Mouse (Mus musculus) spleen, adult 12 weeks (tissue): ENCODE measurements at regions not wholly inside any gene's neighbourhood (a gene's known extent, or its start where the extent isn't known, plus 50 kb on each side); places are given as distances from the start of the nearest gene placed in this dataset.

Source experiments
- DNase-seq: peaks from one replicate; pipeline ENCODE4 v3.0.0; 2022; ENCODE audit warnings: low spot score

DNA sequence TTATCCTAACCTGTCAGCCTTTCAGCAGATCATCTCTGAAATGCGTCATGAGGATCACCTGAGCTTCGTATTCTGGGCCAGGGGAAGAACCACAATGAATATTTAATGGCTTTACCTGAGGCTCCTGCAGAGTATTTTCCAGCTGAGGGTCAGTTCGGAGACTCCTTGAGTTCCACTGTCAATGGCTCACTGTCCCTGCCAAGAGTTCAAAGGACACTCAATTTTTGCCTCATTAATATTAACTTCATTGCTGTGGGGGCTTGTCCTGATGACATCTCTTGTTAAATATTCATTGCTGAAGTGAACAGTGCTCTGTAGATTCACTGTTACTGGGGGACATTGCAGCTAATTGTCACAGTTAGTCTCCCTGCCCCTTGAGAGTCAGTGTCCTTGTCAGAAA is 316.2 kb upstream of the Myt1l start:
- no peak for DNase-seq

DNA sequence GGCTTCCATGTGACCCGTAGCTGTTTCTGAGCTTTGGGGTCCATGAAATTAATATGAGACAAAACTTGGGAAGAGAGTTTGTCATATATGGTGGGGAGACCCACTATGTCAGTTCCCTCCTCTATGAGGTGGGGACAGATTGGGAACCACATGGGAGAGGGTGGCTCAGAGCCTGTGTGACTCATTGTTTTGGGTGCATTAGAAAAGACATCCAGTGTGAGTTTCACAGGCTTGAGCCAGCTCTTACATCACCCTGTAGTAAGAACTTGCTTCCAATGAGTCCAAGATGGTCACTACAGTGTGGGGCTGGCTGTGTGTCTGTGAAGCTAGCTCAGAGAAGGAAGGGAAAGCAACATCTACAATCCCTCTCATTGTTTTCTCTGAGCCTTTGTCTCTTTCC is 314.6 kb upstream of the Myt1l start:
- no peak for DNase-seq

GRCm38 (mm10) chr12:29222099-29222498 is 306.1 kb upstream of the Myt1l start:
- DNase-seq = no peak

DNA sequence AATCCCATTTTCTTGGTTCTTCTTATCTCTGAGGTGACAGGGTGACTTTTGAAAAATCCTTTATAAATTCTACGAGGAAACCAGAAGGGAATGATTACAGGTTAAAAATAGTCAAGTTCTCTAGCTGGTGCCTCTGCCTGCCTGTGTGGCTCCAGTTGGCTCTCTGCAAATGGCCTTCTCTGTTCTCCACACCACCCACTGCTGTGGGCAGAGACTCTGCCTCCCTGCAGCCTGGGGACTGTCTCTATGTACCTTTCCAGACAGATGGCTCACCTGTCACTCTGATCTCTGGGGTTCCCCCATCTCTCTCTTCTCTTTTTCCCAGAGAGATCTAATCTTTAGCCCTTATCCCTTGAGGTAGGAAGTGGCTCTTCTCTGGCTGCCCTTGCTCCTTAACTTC is 302.2 kb upstream of the Myt1l start:
- no peak for DNase-seq

GRCm38 (mm10) chr12:29232492-29233447 is 295.4 kb upstream of the Myt1l start:
- no peak for DNase-seq

- no peak for DNase-seq
Observed at GRCm38 (mm10) chr12:29236496-29236895, 291.7 kb upstream of the Myt1l start.

DNA sequence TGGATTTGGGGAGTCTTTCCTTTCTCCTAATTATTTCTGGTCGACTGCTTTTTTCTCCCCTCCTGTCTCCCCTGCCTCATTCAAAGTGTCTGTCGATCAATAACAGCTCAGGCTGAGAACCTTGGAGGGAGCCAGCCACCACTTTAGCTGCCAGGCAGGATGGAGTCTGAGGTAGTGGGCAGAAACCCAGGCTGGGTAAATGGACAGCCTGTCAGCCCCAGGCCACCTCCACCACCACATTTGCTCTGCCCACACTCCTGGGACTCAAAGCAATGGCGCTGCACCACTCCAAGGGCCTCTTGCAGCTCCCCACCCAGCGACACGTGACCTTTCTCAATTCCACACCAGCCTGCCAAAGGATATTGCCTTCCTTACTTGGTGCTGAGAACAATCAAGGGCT is 290.7 kb upstream of the Myt1l start:
- DNase-seq = no peak

- DNase-seq = no peak
Observed at GRCm38 (mm10) chr12:29239482-29239881, 288.7 kb upstream of the Myt1l start.

DNA sequence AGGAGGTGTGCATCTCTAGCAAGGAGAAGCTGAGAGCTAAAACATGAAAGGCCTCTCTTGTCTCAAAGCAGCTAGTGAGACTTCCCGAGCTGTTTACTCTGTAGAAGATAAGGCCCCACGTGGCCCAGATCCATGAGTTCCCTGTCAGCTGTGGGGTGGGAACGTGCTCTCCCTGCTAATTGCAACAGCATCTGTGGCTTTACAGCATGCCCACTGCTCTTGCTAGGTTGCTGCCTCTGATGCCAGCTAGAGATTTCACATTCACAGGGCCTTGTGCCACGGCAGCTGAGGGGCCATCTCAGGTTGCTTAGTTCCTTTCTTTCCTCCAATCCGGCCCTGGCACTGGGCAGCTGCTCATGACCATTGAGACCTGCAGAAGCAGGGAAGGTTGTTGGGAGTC is 288.2 kb upstream of the Myt1l start:
- no peak for DNase-seq

- DNase-seq = no peak
Observed at GRCm38 (mm10) chr12:29243087-29243486, 285.1 kb upstream of the Myt1l start.

- no peak for DNase-seq
Observed at GRCm38 (mm10) chr12:29246041-29246440, 282.1 kb upstream of the Myt1l start.

GRCm38 (mm10) chr12:29247356-29247755 is 280.8 kb upstream of the Myt1l start:
- DNase-seq = no peak

DNA sequence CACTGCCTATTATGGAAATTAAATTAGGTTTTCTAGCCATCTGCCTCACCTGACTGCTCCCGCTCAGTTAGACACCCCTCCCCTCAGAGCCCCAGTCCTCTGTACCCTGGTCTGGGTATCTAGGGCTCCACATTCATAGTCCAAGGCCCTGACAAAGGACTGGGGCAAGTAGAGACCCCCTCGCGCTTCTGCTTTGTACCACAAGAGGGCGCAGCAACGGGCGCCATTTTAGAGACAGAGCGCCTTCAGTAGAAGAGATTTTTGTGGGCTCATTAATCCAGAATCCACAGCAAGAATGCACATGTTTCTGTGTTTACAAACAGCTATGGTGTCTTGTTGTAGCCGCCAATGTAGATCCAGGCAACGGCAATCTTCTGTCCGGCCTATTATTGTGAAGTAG is 279.7 kb upstream of the Myt1l start:
- DNase-seq = no peak

GRCm38 (mm10) chr12:29256103-29256502 is 272.1 kb upstream of the Myt1l start:
- DNase-seq = no peak

DNA sequence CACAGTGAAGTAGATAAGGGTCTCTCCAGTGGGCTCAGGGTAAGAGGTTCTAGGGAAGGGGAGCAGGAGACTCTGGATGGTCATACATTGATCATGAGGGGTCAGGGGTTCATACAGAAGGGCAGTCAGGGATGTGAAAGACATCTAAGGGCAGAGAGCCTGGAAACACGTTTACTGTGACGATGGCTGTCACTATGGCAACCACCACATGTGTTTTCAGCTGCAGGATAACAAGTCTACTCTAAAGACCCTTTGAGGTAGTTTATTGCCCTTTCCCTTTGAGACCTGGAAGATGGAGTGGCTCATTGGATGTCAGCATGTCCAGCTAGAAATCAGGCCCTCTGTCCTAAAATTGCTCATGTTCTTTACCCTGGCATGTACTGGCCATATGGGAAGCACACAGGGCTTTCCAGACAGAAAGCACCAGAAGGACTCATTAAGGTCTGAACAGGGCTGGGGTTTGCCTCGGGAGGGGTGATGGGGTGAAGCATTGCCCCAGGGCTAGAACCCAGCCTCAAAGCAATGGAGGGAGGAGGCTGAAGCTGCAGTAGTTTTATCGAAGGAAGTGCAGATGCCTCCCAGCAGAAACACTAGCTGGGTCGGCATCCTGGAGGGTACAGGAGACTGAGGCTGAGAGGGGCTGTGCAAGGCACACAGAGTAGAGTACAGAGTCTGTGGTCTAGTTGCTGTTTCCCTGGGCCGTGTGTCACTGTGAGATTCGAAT is 271.0 kb upstream of the Myt1l start:
- DNase-seq = no peak

DNA sequence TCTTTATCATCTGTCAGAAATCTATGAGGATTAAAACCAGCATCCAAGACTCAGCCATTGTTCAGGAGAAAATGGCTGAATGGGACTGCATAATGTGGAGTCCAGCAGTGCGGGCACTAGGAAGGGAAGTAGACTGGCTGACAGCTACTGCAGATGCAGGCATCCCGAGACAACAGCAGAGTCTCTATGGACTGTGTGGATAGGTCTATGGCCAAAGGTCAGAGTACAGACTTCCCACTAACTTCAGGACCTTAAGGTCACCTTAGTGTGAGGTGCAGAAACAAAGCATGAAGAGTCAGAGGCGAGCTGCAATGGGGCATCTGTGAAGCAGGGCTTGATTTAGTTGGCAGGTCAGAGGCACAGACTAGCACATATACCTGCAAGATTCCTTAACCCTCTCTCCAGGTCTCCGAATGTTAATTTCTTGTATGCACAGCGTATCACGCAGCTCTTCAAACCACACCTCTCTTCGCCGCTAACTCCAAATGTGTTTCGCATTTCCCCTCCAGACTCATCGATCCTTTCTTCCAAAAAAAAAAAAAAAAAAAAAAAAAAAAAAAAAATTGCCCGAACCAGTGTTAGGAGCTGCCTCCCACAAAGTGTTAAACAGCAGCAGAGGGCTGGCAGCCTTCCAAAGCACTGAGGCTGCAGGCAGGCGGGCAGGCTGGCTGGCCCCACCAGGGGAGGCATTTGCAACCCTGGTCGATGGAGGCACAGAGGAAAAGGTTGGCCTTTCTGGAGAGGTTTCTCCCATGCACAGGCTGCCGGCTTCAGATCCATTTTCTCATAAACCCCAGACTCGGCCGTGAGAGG is 270.2 kb upstream of the Myt1l start:
- no peak for DNase-seq

DNA sequence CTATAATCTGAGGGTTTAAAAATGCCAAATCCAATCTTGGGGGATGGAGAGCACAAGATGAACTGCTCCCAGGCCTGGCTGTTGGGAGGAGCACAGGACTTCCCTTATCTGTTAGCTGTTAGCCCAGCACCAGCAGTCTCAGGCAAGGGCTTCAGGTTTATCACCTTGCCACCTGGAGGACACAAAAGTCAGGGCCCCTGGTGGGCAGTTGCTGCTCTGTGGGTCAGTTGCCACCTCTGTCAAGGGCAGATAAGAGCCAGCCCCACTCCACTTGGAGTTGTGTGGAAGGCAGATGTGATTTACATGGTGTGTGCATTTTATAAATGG is 269.7 kb upstream of the Myt1l start:
- DNase-seq = no peak

DNA sequence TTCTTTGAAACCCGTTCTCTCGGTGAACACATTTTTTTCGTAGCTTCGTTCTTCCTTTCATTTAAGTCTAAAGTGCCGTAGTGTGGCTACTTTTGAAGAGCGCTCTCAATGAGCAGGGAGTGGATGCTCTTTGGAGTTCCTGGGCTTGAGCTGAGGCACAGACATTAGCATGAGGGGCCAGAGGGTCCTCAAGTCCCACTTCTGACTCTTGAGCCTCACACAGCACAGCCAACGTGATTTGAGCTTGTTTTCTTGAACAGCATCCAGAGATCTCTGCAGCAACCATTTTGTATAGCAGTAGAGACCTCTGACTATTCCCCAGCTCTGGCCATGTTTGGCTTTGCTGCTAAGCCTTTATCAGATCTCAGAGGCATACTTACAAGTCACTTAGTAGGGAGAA is 269.2 kb upstream of the Myt1l start:
- no peak for DNase-seq

DNA sequence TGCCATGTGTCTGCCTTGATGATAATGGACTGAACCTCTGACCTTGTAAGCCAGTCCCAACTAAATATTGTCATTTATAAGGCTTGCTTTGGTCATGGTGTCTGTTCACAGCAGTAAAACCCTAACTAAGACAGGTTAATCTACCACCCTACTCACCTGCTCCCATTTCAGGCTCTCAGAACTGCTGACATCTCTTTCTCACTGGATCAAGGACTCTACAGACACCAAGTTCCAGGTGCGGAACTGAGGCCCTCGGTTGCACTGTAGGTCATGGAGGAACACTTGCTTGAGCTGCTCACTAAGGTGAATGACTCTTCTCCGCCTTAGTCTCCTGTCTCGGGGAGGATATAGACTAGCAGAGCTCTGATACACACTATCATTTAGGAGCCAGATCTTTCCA is 254.0 kb upstream of the Myt1l start:
- no peak for DNase-seq

DNA sequence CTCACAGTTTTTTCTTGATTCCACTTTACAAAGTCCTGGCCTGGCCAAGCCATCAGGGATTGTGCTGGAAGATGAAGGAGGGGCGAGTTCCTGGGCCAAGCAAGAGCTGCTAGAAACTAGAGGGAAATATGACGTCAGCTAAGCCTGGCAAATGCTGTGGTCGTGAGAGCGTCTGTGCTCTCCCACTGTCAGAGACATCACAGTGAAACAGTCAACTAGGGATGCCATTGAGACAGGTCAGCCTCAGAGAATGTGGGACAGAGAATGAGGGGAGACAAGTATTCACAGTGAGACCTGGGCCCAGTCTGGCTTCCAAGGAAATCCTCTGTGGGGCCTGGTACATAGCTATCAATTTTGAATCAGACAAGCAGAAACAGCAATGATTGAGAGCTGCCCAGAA is 252.5 kb upstream of the Myt1l start:
- no peak for DNase-seq

DNA sequence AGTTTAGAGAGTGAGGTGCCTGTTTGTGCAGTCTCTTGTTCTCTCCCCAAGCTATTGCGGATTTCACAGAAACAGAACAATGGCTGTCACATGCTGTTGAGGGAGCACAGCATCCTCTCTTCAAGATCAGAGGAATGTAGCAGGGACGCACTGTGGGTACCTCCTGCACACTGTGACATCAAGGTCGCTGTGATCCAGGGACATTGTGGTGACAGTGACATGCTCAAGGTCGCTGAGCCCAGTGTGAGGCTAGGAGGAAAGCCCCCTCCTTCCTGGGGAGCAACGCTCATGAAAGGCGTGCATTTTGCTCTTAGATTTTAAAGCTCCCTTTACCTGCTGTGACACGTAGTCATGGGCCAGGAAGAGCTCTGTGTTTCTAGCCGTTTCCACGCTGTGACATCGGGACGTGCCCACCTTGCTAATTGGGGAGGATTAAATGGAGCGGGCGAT is 248.5 kb upstream of the Myt1l start:
- DNase-seq = no peak

DNA sequence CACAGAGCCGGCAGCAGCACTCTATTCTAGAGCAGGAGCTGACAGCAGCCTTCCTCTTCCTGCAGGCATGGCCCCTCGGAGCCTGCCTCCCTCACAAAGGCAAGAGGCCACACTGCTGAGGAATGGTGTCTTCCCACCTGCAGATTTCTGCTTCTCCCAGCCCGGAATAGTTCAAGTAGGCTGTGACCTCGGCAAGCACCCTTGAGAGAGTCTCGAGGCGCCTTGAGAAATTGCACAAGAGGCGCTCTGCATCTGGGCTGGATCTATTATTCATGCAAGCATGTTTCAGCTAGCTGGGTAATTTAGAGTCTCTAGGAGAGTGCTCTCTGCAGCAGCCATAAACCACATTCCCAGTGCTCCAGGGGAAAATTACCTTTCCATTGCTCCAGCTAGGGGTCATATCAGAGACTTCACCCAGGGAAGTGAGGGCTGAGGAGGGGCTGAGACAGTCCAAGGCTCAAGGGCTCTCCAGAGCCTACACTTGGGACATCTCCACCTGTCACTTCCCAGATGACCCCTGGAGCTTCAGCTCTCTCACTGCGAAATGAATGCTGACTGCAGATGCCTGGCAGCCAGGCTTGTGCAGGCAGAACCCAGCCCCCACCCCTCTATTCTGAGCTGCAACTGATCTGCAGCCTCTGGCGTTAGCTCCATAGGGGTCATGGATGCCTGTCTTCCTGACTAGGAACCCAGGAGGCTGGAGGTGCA is 247.9 kb upstream of the Myt1l start:
- no peak for DNase-seq
